Mouse (Mus musculus): ENCODE results near the gene Palm.
A peak's percentile ranks its signal among the peaks of the same experiment; 100 is the strongest.

DNA sequence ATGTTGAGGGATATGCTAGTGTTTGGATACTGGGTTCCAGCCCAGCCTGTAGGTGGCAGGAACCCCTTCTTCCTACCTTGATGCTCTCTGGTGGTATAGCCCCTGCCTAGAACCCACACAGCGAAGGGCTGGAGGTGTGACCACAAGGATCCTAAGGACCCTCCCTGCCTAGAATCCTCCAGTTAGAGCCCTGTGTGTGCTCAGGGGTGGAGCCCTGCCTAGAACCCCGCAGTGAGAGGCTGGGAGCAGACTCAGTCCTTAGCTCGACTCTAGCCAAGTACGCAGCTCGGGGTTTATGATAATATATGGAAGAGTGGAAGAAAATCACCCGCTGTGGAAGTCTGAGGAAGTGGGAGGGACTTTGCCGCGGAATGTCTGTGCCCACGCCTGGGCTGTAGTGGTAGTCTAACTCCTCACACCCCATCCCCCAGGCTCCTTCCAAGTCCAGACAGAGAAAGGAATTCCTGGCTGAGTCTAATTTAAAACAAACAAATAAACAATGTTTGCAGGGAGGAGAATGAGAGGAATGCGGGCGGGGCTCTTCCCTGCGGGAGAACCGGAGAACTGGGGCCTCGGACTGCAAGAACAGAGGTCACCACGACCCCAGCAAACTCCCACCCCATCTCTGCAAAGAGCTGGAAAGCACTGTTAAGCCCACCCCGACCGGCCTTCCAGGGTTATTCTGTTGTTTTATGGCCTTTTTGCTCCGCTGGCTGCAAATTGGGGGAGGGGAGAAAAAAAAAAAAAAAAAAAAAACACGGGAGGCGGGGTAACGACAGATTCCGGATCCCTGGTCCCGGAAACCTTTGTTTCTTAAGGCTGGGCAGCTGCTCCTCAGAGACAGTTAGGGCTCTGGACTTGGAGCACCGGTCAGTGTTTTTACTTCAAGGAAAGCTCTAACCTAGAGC lies 47.5 kb downstream of the Palm start:
- TF ChIP-seq CTCF (IDR thresholded peaks at IDR 0.05; ENCODE audit: low read depth) (peak; percentile 16; the same call in 1 of the 2 replicates), EP300 (IDR thresholded peaks at IDR 0.05; ENCODE audit: low read depth) (no peak)
